Mouse (Mus musculus) sigmoid colon, adult 10 weeks (tissue): Measurements from ENCODE around the gene Plp1. TPM values are rescaled to one million over a fixed set of nuclear protein-coding genes. Genes with fewer than 3 reads are reported as not detected.

Source experiments
- polyA plus RNA-seq: library from polyadenylated mRNA; stranded (reverse); fragments of 350-450 nt; fragmentation: Illumina TruSeq; extraction: RNeasy Lipid Tissue Mini Kit (QIAGEN cat#74804); gene quantifications from one replicate; pipeline ENCODE4 v1.2.3, GENCODE M21; 2014; ENCODE audit warnings: low read depth, low replicate concordance

The Plp1 gene
- polyA plus RNA-seq = 12.1 TPM

DNA sequence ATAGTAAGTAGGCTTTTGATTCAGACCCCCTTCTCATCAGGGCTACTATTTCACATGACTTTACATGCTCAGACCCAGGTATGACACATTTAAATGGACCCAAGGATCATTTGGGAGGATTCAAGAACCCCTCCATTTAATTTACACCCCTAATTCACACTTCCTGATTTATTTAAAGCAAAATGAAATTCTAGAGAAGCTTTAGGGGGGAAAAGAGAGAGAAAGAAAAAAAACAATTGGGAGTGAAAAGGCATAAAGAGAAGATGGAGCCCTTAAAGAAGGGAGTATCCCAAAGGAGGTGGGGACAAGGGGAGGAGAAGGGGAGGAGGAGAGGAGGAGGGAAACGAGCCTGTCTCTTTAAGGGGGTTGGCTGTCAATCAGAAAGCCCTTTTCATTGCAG, at the start of gene Plp1:
Plp1 (plus strand) TSS at position 301 of the 400 bp plus-strand sequence.

DNA sequence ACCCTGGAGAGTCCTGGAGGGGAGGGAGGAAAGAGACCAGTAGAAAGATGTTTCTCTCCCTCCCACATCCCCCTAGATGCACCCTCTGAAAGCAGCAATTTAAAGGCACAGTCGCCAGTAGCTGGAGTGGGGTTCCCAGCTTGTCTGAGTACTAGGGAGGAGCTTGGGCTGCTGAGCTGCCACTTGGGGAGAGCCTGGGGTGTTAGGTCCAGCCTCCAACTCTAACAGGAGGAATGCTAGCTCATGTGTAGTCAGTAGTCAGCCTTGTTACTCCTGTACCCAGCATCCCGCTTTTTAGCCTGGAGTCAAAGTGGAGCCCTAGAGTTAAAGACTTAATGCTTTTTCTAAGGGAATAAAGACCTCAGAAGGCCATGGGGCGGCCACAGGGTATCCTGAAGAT, 42.4 kb upstream of the Plp1 start, which contains the start of gene Glra4:
Glra4 (minus strand) TSS at position 101 of the 400 bp plus-strand sequence.

DNA sequence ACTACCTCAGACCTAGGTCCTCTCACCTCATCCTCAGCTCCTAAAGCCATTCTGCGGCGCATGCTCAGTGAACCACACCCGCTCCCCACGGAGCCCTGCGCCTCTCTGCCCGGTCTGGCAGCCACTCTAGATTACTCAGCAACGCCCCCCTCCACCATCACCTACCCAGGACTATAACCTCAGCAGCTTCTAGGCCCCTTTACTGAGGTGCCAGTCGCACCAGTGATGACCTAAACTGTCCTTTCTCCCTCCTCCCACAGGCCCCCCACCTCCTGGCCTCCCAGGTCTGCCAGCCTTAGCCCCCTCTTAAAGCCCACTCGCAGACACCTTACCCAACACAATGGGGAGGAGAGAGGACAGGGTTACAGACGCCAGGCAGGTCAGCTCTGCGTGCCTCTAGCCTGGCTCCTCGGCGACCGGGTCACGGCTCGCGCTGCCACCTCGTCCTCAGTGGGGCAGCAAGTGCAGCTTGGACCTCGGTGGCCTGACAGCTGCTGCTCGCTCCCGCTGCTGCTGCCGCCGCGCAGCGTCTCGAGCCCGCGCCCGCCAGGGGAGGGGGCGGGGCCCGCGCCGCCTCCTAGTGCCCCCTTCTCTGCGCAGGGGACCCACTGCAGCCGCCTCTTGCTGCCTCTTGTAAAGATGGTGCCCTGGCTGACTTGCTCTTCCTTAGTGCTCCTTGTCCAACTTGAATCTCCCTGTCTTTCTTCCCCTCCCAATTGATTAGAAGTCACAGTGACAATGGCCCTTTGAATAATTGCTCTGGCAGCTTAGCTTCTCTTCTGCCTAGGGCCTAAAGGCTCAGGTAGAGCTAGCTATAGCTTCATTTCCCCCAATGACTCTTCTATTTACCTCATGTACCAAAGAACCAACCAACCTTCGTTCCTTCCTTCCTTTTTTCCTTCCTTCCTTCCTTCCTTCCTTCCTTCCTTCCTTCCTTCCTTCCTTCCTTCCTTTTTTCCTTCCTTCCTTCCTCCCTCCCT, 45.9 kb downstream of the Plp1 start, which contains the start of gene Rab9b:
Rab9b (minus strand) TSS at position 695 of the 980 bp plus-strand sequence.

Other genes starting within 250 kb of the Plp1 start
- 2.6 TPM for gene Tceal3, start 231.8 kb upstream of the Plp1 start, polyA plus RNA-seq
- gene Tceal1, start 114.7 kb upstream of the Plp1 start, polyA plus RNA-seq = 8.6 TPM
- 519 TPM for gene Morf4l2, start 79.0 kb upstream of the Plp1 start, polyA plus RNA-seq
- not detected for gene Glra4, start 42.5 kb upstream of the Plp1 start, polyA plus RNA-seq
- 0.79 TPM for gene Rab9b, start 46.1 kb downstream of the Plp1 start, polyA plus RNA-seq
- not detected for gene H2bfm, start 104.7 kb downstream of the Plp1 start, polyA plus RNA-seq
- 89.5 TPM for gene Tmsb15b2, start 152.8 kb downstream of the Plp1 start, polyA plus RNA-seq
- 13.6 TPM for gene Tmsb15l, start 154.2 kb downstream of the Plp1 start, polyA plus RNA-seq
- 10.3 TPM for gene Tmsb15b1, start 154.2 kb downstream of the Plp1 start, polyA plus RNA-seq
- gene Zcchc18, start 170.5 kb downstream of the Plp1 start, polyA plus RNA-seq = 3.4 TPM
- 9.4 TPM for gene Slc25a53, start 215.6 kb downstream of the Plp1 start, polyA plus RNA-seq
- 27.0 TPM for gene Fam199x, start 226.9 kb downstream of the Plp1 start, polyA plus RNA-seq